Mouse (Mus musculus) lung, embryonic 15.5 days (tissue): ENCODE measurements around the gene Atoh8. TPM values are rescaled to one million over a fixed set of nuclear protein-coding genes. Genes with fewer than 3 reads are reported as not detected.

Experiments used
- ATAC-seq: fragments of 200-750 bp; cut with Nextera tagmentation; 2 replicates; pipeline ENCODE4 v1.8.0; 2017; ENCODE audit warnings: moderate number of reproducible peaks, borderline replicate concordance; ENCODE audit not compliant: low FRiP score, low TSS enrichment; ENCODE audit errors: extremely low read depth
- H3K27ac ChIP-seq: fragments of 300-500 bp; sonication (generic); 2 replicates; pipeline ENCODE4 v1.5.1; 2015; ENCODE audit warnings: moderate library complexity, mild to moderate bottlenecking, inconsistent platforms
- H3K27me3 ChIP-seq: fragments of 300-500 bp; sonication (generic); 2 replicates; pipeline ENCODE4 v1.6.1; 2015; ENCODE audit warnings: inconsistent platforms
- H3K36me3 ChIP-seq: fragments of 300-500 bp; sonication (generic); 2 replicates; pipeline ENCODE4 v1.6.1; 2015; ENCODE audit warnings: inconsistent platforms
- H3K4me1 ChIP-seq: fragments of 300-500 bp; sonication (generic); 2 replicates; pipeline ENCODE4 v1.6.1; 2015; ENCODE audit warnings: inconsistent platforms
- H3K4me2 ChIP-seq: fragments of 300-500 bp; sonication (generic); 2 replicates; pipeline ENCODE4 v1.6.1; 2015; ENCODE audit warnings: inconsistent platforms, mild to moderate bottlenecking, moderate library complexity
- H3K4me3 ChIP-seq: fragments of 300-500 bp; sonication (generic); 2 replicates; pipeline ENCODE4 v1.5.1; 2015; ENCODE audit warnings: mild to moderate bottlenecking, inconsistent platforms
- H3K9ac ChIP-seq: fragments of 300-500 bp; sonication (generic); 2 replicates; pipeline ENCODE4 v1.6.1; 2015; ENCODE audit warnings: inconsistent platforms
- H3K9me3 ChIP-seq: fragments of 300-500 bp; sonication (generic); 2 replicates; pipeline ENCODE4 v1.6.1; 2016; ENCODE audit warnings: inconsistent platforms
- whole genome bisulfite sequencing: fragments of 180-500 bp; shearing (Covaris S2); methylation state at CpG from one replicate; pipeline ENCODE4 v1.1.7; 2015; 5-methylcytosine and 5-hydroxymethylcytosine counted together
- polyA plus RNA-seq: library from polyadenylated mRNA; unstranded; fragments of >200 nt; fragmentation: Nextera tagmentation; extraction: Ambion mirVana; gene quantifications from 2 replicates; pipeline ENCODE4 v1.2.1, GENCODE M21; 2015

The Atoh8 gene
- polyA plus RNA-seq, 1 experiment from 2014 or later: 27.8 TPM

- ATAC-seq: peak; percentile 88
- Histone ChIP-seq H3K9ac (no peak overlapping the region), H3K4me2 (no peak overlapping the region)
Observed at GRCm38 (mm10) chr6:72164321-72165275, 70.8 kb downstream of the Atoh8 start.

GRCm38 (mm10) chr6:72162155-72162890 lies 73.1 kb downstream of the Atoh8 start:
- Histone ChIP-seq H3K27ac (no peak overlapping the region), H3K9me3 (no peaks in the 10 kb centered on the region), H3K4me2 (0 out of 2 replicates have a peak overlapping the region, but pooled peaks have one; percentile 0), H3K4me3 (no peak overlapping the region), H3K36me3 (no peaks in the 10 kb centered on the region), H3K9ac (no peak overlapping the region), H3K27me3 (no peaks in the 10 kb centered on the region), H3K4me1 (peaks cover 9% of the 10 kb centered on the region)
- peak; percentile 48; the same call in 1 of the 2 replicates for ATAC-seq
- WGBS: 24% methylated on average over 19 of the region's 19 CpGs

More at GRCm38 (mm10) chr6:72164321-72165275, 70.8 kb downstream of the Atoh8 start:
- Histone ChIP-seq H3K27ac (peak overlapping the region; percentile 42; the same call in 1 of the 2 replicates), H3K36me3 (no peaks in the 10 kb centered on the region), H3K4me1 (peaks cover 9% of the 10 kb centered on the region), H3K9me3 (no peaks in the 10 kb centered on the region), H3K4me3 (no peak overlapping the region), H3K27me3 (no peaks in the 10 kb centered on the region)
- WGBS: 14% methylated on average over 20 of the region's 20 CpGs

GRCm38 (mm10) chr6:72161751-72162150 lies 73.6 kb downstream of the Atoh8 start:
- Histone ChIP-seq H3K9me3 (no peaks in the 10 kb centered on the region), H3K4me2 (no peak overlapping the region), H3K9ac (no peak overlapping the region), H3K4me1 (peaks cover 9% of the 10 kb centered on the region), H3K27me3 (no peaks in the 10 kb centered on the region), H3K36me3 (no peaks in the 10 kb centered on the region), H3K27ac (no peak overlapping the region), H3K4me3 (no peak overlapping the region)
- 70% methylated on average over 5 of the region's 5 CpGs for WGBS
- no peak for ATAC-seq

- Histone ChIP-seq H3K36me3 (no peaks in the 10 kb centered on the region), H3K4me3 (no peak overlapping the region), H3K27ac (no peak overlapping the region), H3K4me2 (no peak overlapping the region), H3K4me1 (peaks cover 9% of the 10 kb centered on the region), H3K9me3 (no peaks in the 10 kb centered on the region), H3K9ac (no peak overlapping the region), H3K27me3 (no peaks in the 10 kb centered on the region)
- ATAC-seq: no peak
- WGBS: 74% methylated on average over 3 of the region's 3 CpGs
Observed at GRCm38 (mm10) chr6:72160991-72161390, 74.4 kb downstream of the Atoh8 start.

- Histone ChIP-seq H3K27me3 (no peaks in the 10 kb centered on the region), H3K4me1 (peaks cover 9% of the 10 kb centered on the region), H3K36me3 (0 out of 2 replicates have a peak, but pooled peaks cover 4% of the 10 kb centered on the region), H3K9me3 (no peaks in the 10 kb centered on the region), H3K4me3 (no peak overlapping the region), H3K9ac (no peak overlapping the region), H3K27ac (no peak overlapping the region), H3K4me2 (no peak overlapping the region)
- ATAC-seq: no peak
- 63% methylated on average over 10 of the region's 10 CpGs for WGBS
Observed at GRCm38 (mm10) chr6:72159861-72160395, 75.4 kb downstream of the Atoh8 start.

- Histone ChIP-seq H3K9me3 (no peaks in the 10 kb centered on the region), H3K36me3 (0 out of 2 replicates have a peak, but pooled peaks cover 7% of the 10 kb centered on the region), H3K27me3 (no peaks in the 10 kb centered on the region), H3K27ac (no peak overlapping the region), H3K4me1 (peaks cover 3% of the 10 kb centered on the region; the same call in 1 of the 2 replicates), H3K9ac (no peak overlapping the region), H3K4me2 (no peak overlapping the region), H3K4me3 (no peak overlapping the region)
- ATAC-seq: no peak
- 78% methylated on average over 8 of the region's 8 CpGs for WGBS
Observed at GRCm38 (mm10) chr6:72158966-72159764, 76.2 kb downstream of the Atoh8 start.

Other genes starting within 250 kb of the Atoh8 start
- 40.5 and 42.1 TPM in 2 replicates for gene St3gal5, start 138.0 kb downstream of the Atoh8 start, polyA plus RNA-seq
- 73.4 and 93.8 TPM in 2 replicates for gene Sftpb, start 69.0 kb upstream of the Atoh8 start, polyA plus RNA-seq
- gene Usp39, start 109.6 kb upstream of the Atoh8 start, polyA plus RNA-seq: 45.1 and 49.6 TPM in 2 replicates
- 27.4 and 28.2 TPM in 2 replicates for gene 0610030E20Rik, start 111.7 kb upstream of the Atoh8 start, polyA plus RNA-seq
- 12.1 and 12.2 TPM in 2 replicates for gene Tmem150a, start 119.9 kb upstream of the Atoh8 start, polyA plus RNA-seq
- 130 and 137 TPM in 2 replicates for gene Rnf181, start 131.4 kb upstream of the Atoh8 start, polyA plus RNA-seq
- 34.5 and 37.5 TPM in 2 replicates for gene Vamp5, start 144.9 kb upstream of the Atoh8 start, polyA plus RNA-seq
- gene Vamp8, start 155.1 kb upstream of the Atoh8 start, polyA plus RNA-seq: 179 and 194 TPM in 2 replicates
- gene Ggcx, start 178.7 kb upstream of the Atoh8 start, polyA plus RNA-seq: 36.5 and 40.0 TPM in 2 replicates
- gene Mat2a, start 204.0 kb upstream of the Atoh8 start, polyA plus RNA-seq: 333 and 355 TPM in 2 replicates